Mouse (Mus musculus) MEL (cell line): Measurements from ENCODE around the gene Rab11fip4.

Source experiments
- EP300 ChIP-seq, 2 experiments: IDR thresholded peaks; 2 replicates each; pipeline ENCODE4 v1.6.1; 2011; ENCODE audit warnings: improper control_type of control experiment in 2 of 2, low read length in 2 of 2, low read depth in 1 of 2, mild to moderate bottlenecking in 1 of 2
- GATA1 ChIP-seq: IDR thresholded peaks from 2 replicates; pipeline ENCODE4 v1.6.1; 2011; ENCODE audit warnings: low read depth, low read length, improper control_type of control experiment

GRCm38 (mm10) chr11:79560536-79560935 lies 30.5 kb upstream of the Rab11fip4 start:
- TF ChIP-seq EP300 (IDR thresholded peaks at IDR 0.05; ENCODE audit: low read depth in 1 of 2, low read length in 2 of 2) (no peak), GATA1 (no peak)
